Comparison of ENCODE assay signal across 16 mouse cellular contexts in the genomic region with DNA sequence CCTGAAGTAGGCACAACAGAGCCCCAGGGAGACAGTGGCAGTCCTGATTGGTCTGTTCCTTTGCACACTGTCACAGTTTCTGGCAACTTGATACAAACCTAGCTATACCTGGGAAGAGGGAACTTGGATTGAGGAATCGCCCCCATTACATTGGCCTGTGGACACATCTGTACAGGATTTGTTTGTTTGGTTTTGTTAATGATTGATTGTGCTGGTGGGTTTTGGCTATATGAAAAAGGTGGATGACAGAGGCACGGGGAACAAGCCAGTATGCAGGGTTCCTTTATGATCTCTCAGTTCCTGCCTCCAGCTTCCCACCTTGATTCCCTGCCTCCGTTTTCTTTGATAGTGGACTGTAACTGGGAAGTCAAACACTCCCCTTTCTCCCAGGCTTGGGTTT. TPM values are rescaled to one million over a fixed set of nuclear protein-coding genes. Genes with fewer than 3 reads are reported as not detected.
A peak's percentile ranks its signal among the peaks of the same experiment; 100 is the strongest.
DNase-seq lines count a peak whose midpoint lies in the region; ATAC-seq and TF ChIP-seq lines count a peak whose summit lies in the region.
"Had no signal": no experiment of that assay in that cellular context is flagged by ENCODE, and none has a peak within 500 bp of the region (broad histone marks: within the 10 kb centered on the region; RNA-seq: fewer than 3 reads in every experiment).

No protein-coding gene starts in this region.

- WGBS in heart, embryonic 15.5 days, result 48% methylated on average over 3 of the region's 3 CpGs
- WGBS in liver, embryonic 13.5 days (ENCODE audit: insufficient replicate concordance), result 48% methylated on average over 3 of the region's 3 CpGs
- WGBS in liver, embryonic 12.5 days (ENCODE audit: insufficient replicate concordance), result 54% methylated on average over 3 of the region's 3 CpGs
- WGBS in lung, postnatal 0 days, result 49% methylated on average over 3 of the region's 3 CpGs
- WGBS in lung, adult 2 months, result 43% methylated on average over 3 of the region's 3 CpGs
- WGBS in liver, postnatal 0 days (ENCODE audit: insufficient replicate concordance), result 47% methylated on average over 3 of the region's 3 CpGs

- H3K36me3 ChIP-seq in heart, embryonic 15.5 days, result no peaks in the 10 kb centered on the region
- H3K36me3 ChIP-seq in liver, embryonic 13.5 days, result no peaks in the 10 kb centered on the region
- H3K36me3 ChIP-seq in liver, embryonic 12.5 days, result no peaks in the 10 kb centered on the region
- H3K36me3 ChIP-seq in lung, postnatal 0 days (ENCODE audit: insufficient read depth, low read length), result no peaks in the 10 kb centered on the region
- no peaks in the 10 kb centered on the region for H3K36me3 ChIP-seq in liver, postnatal 0 days (replicated peaks; ENCODE audit: insufficient read depth, low read length)
- H3K36me3 ChIP-seq: G1E; hindbrain, embryonic 13.5 days had no signal

- peaks cover 3% of the 10 kb centered on the region; the same call in 1 of the 2 replicates for H3K4me1 ChIP-seq in heart, embryonic 15.5 days (replicated peaks)
- no peaks in the 10 kb centered on the region for H3K4me1 ChIP-seq in liver, embryonic 13.5 days (replicated peaks)
- H3K4me1 ChIP-seq in liver, embryonic 12.5 days, result no peaks in the 10 kb centered on the region
- H3K4me1 ChIP-seq in lung, postnatal 0 days (ENCODE audit: insufficient read depth, low read depth, low read length), result no peaks in the 10 kb centered on the region
- H3K4me1 ChIP-seq in lung, adult 2 months (ENCODE audit: control insufficient read depth, insufficient read depth, low read length), result no peaks in the 10 kb centered on the region
- 0 out of 2 replicates have a peak, but pooled peaks cover 3% of the 10 kb centered on the region for H3K4me1 ChIP-seq in liver, postnatal 0 days (ENCODE audit: insufficient read depth)

- no peak overlapping the region for H3K27ac ChIP-seq in heart, embryonic 15.5 days
- H3K27ac ChIP-seq in liver, embryonic 13.5 days, result no peak overlapping the region; the same call in 1 of the 2 replicates
- H3K27ac ChIP-seq in liver, embryonic 12.5 days, result no peak overlapping the region
- H3K27ac ChIP-seq in lung, postnatal 0 days (ENCODE audit: low read length), result peak overlapping the region; percentile 52; the same call in 1 of the 2 replicates
- H3K27ac ChIP-seq in liver, postnatal 0 days (ENCODE audit: low read depth), result peak overlapping the region; percentile 93
- H3K27ac ChIP-seq: hindbrain, embryonic 13.5 days; left cerebral cortex, adult 2 months; macrophage had no signal

- intact Hi-C loops in heart, postnatal 14 days (cut with DNase I), result no loop called here

- H3K4me3 ChIP-seq in heart, embryonic 15.5 days, result no peak overlapping the region
- no peak overlapping the region for H3K4me3 ChIP-seq in liver, embryonic 13.5 days (replicated peaks)
- H3K4me3 ChIP-seq in liver, embryonic 12.5 days, result no peak overlapping the region
- no peak overlapping the region for H3K4me3 ChIP-seq in lung, postnatal 0 days (ENCODE audit: low read depth, low read length)
- H3K4me3 ChIP-seq in lung, adult 2 months (replicated peaks; ENCODE audit: extremely low read depth, low read depth, low read length), result no peak overlapping the region
- H3K4me3 ChIP-seq in liver, postnatal 0 days (ENCODE audit: low read depth, low read length), result no peak overlapping the region
- H3K4me3 ChIP-seq: hindbrain, embryonic 13.5 days; left cerebral cortex, adult 2 months had no signal

- H3K9me3 ChIP-seq in heart, embryonic 15.5 days (replicated peaks), result no peaks in the 10 kb centered on the region
- no peaks in the 10 kb centered on the region for H3K9me3 ChIP-seq in liver, embryonic 13.5 days (replicated peaks)
- H3K9me3 ChIP-seq in liver, embryonic 12.5 days (replicated peaks), result no peaks in the 10 kb centered on the region
- H3K9me3 ChIP-seq in lung, postnatal 0 days (ENCODE audit: low read length), result no peaks in the 10 kb centered on the region
- no peaks in the 10 kb centered on the region for H3K9me3 ChIP-seq in liver, postnatal 0 days (ENCODE audit: low read length)
- H3K9me3 ChIP-seq: G1E; hindbrain, embryonic 13.5 days had no signal

- peak overlapping the region; percentile 35 for H3K4me2 ChIP-seq in heart, embryonic 15.5 days
- 0 out of 2 replicates have a peak overlapping the region, but pooled peaks have one; percentile 14 for H3K4me2 ChIP-seq in liver, embryonic 13.5 days
- H3K4me2 ChIP-seq in liver, embryonic 12.5 days, result no peak overlapping the region
- H3K4me2 ChIP-seq in lung, postnatal 0 days (replicated peaks; ENCODE audit: low read depth, low read length), result no peak overlapping the region
- peak overlapping the region; percentile 34; the same call in 1 of the 2 replicates for H3K4me2 ChIP-seq in liver, postnatal 0 days (ENCODE audit: low read depth, low read length)
- H3K4me2 ChIP-seq: hindbrain, embryonic 13.5 days had no signal

- TF ChIP-seq POLR2A in lung, adult 2 months (IDR thresholded peaks at IDR 0.05; ENCODE audit: borderline replicate concordance, extremely low read depth, low read depth, low read length), result no peak

- no peak for DNase-seq in heart, postnatal 14 days
- no peak for DNase-seq in liver, embryonic 13.5 days
- no peak for DNase-seq in lung, postnatal 0 days (ENCODE audit: low spot score)
- DNase-seq in lung, adult 2 months, result no peak
- no peak for DNase-seq in liver, postnatal 0 days
- DNase-seq: B cell, adult 2 months; cerebellum, adult 9-10 months; thymus, postnatal 14 days had no signal

- 0 out of 2 replicates have a peak, but pooled peaks cover 3% of the 10 kb centered on the region for H3K27me3 ChIP-seq in heart, embryonic 15.5 days
- H3K27me3 ChIP-seq in liver, embryonic 13.5 days, result no peaks in the 10 kb centered on the region
- no peaks in the 10 kb centered on the region for H3K27me3 ChIP-seq in liver, embryonic 12.5 days (replicated peaks)
- H3K27me3 ChIP-seq in lung, postnatal 0 days (replicated peaks; ENCODE audit: insufficient read depth, low read length), result no peaks in the 10 kb centered on the region
- no peaks in the 10 kb centered on the region for H3K27me3 ChIP-seq in liver, postnatal 0 days (ENCODE audit: insufficient read depth, low read length)
- H3K27me3 ChIP-seq: hindbrain, embryonic 13.5 days had no signal

- TF ChIP-seq CTCF in lung, postnatal 0 days (IDR thresholded peaks at IDR 0.05), result no peak
- TF ChIP-seq CTCF in lung, adult 2 months (IDR thresholded peaks at IDR 0.05; ENCODE audit: insufficient read depth, low read length), result no peak
- TF ChIP-seq CTCF in liver, postnatal 0 days (IDR thresholded peaks at IDR 0.05; ENCODE audit: low read depth), result no peak

- no peak for TF ChIP-seq EP300 in lung, postnatal 0 days (IDR thresholded peaks at IDR 0.05)
- TF ChIP-seq EP300 in liver, postnatal 0 days (IDR thresholded peaks at IDR 0.05; ENCODE audit: low read depth), result no peak

- no peak for ATAC-seq in heart, embryonic 15.5 days (replicated peaks; ENCODE audit: insufficient number of reproducible peaks, insufficient read depth, low FRiP score, low read depth)
- peak; percentile 41; the same call in 1 of the 2 replicates for ATAC-seq in liver, embryonic 13.5 days (ENCODE audit: low read depth)
- ATAC-seq in liver, embryonic 12.5 days, result no peak
- ATAC-seq in lung, postnatal 0 days, result no peak
- ATAC-seq in liver, postnatal 0 days, result peak; percentile 84
- no peak for ATAC-seq in erythroblast, adult 5-6 weeks (replicated peaks; ENCODE audit: low FRiP score, poor library complexity, severe bottlenecking)
- ATAC-seq: Patski had no signal

- H3K9ac ChIP-seq in heart, embryonic 15.5 days, result no peak overlapping the region
- no peak overlapping the region for H3K9ac ChIP-seq in liver, embryonic 13.5 days
- no peak overlapping the region for H3K9ac ChIP-seq in liver, embryonic 12.5 days
- no peak overlapping the region for H3K9ac ChIP-seq in lung, postnatal 0 days (replicated peaks; ENCODE audit: low read depth)
- no peak overlapping the region for H3K9ac ChIP-seq in liver, postnatal 0 days (replicated peaks)
- H3K9ac ChIP-seq: hindbrain, embryonic 13.5 days had no signal

RNA-seq across cellular contexts. Expression of gene Zfp507, which starts 33.6 kb away (rescaled TPM):
- 11.1 and 11.9 TPM in 2 replicates for polyA plus RNA-seq in heart, embryonic 15.5 days (2015; fragmentation: Nextera tagmentation; extraction: Ambion mirVana)
- total RNA-seq in heart, postnatal 14 days (2021), result 10 to 100 TPM; 14.2 to 14.9 TPM
- 4.6 and 6.3 TPM in 2 replicates for polyA plus RNA-seq in liver, embryonic 13.5 days (2015; fragmentation: Nextera tagmentation; extraction: Ambion mirVana)
- polyA plus RNA-seq in liver, embryonic 12.5 days (2016; fragmentation: Nextera tagmentation; extraction: Ambion mirVana), result 8.8 and 9.2 TPM in 2 replicates
- 6.9 and 10.1 TPM in 2 replicates for polyA plus RNA-seq in lung, postnatal 0 days (2015; fragmentation: Nextera tagmentation; extraction: Ambion mirVana)
- polyA plus RNA-seq in lung, adult 2 months (2012; rRNA removed), result 5.9 and 8.1 TPM in 2 replicates
- 3.2 and 3.8 TPM in 2 replicates for polyA plus RNA-seq in liver, postnatal 0 days (2015; fragmentation: Nextera tagmentation; extraction: Ambion mirVana)
- total RNA-seq in erythroblast, adult 5-6 weeks (2015; ENCODE audit: low replicate concordance), result 1.2 and 1.9 TPM in 2 replicates
- 2.6 and 3.8 TPM in 2 replicates for total RNA-seq in erythroblast, adult 5-6 weeks (2017; ENCODE audit: low replicate concordance)

Comparison
In these comparisons a context has a peak if more than half of its experiments do, and no peak if none do; other contexts are left out.
1. ATAC-seq: peak in liver, embryonic 13.5 days (single experiment) and liver, postnatal 0 days (single experiment); none in heart, embryonic 15.5 days (single experiment), liver, embryonic 12.5 days (single experiment), lung, postnatal 0 days (single experiment) and erythroblast, adult 5-6 weeks (single experiment).
2. H3K27ac ChIP-seq: peak in lung, postnatal 0 days (single experiment) and liver, postnatal 0 days (single experiment); none in heart, embryonic 15.5 days (single experiment), liver, embryonic 13.5 days (single experiment) and liver, embryonic 12.5 days (single experiment).
3. H3K4me2 ChIP-seq: peak in heart, embryonic 15.5 days (single experiment), liver, embryonic 13.5 days (single experiment) and liver, postnatal 0 days (single experiment); none in liver, embryonic 12.5 days (single experiment) and lung, postnatal 0 days (single experiment).